Mouse (Mus musculus) urinary bladder, adult 2 months (tissue): ENCODE measurements around the gene Ddx42. TPM values are rescaled to one million over a fixed set of nuclear protein-coding genes. Genes with fewer than 3 reads are reported as not detected.
A peak's percentile ranks its signal among the peaks of the same experiment; 100 is the strongest.
"Not testable (repeated sequence)": the region's sequence is repeated elsewhere in the genome, so short reads cannot be mapped to it uniquely, and the experiment has no call there.

Experiments
- DNase-seq: peaks from one replicate; pipeline ENCODE4 v3.0.0; 2022; ENCODE audit warnings: low spot score
- polyA plus RNA-seq: library from polyadenylated mRNA; depleted of rRNA; stranded (reverse); fragments of >200 nt; gene quantifications from 2 replicates; pipeline ENCODE4 v1.2.3, GENCODE M21; 2012; rRNA removed

The Ddx42 gene
- 29.2 and 34.3 TPM in 2 replicates for polyA plus RNA-seq

GRCm38 (mm10) chr11:106216730-106217490, at the start of gene Ddx42:
TSS of gene Ddx42 (plus strand) at chr11:106216926.
- peak; percentile 79 for DNase-seq

- no peak for DNase-seq
Measured at GRCm38 (mm10) chr11:106167435-106167834, 49.3 kb upstream of the Ddx42 start.

- DNase-seq = no peak
Measured at GRCm38 (mm10) chr11:106170807-106171206, 45.9 kb upstream of the Ddx42 start.

GRCm38 (mm10) chr11:106173228-106173627, 43.5 kb upstream of the Ddx42 start:
- no peak for DNase-seq

- DNase-seq = no peak
Measured at GRCm38 (mm10) chr11:106174372-106174771, 42.4 kb upstream of the Ddx42 start.

GRCm38 (mm10) chr11:106175081-106175480, 41.6 kb upstream of the Ddx42 start:
- no peak for DNase-seq

- DNase-seq = no peak
Measured at GRCm38 (mm10) chr11:106176372-106176771, 40.4 kb upstream of the Ddx42 start.

GRCm38 (mm10) chr11:106178036-106178782, 38.5 kb upstream of the Ddx42 start:
- no peak for DNase-seq

- no peak for DNase-seq
Measured at GRCm38 (mm10) chr11:106179711-106180448, 36.8 kb upstream of the Ddx42 start.

- no peak for DNase-seq
Measured at GRCm38 (mm10) chr11:106180449-106180801, 36.3 kb upstream of the Ddx42 start.

- no peak for DNase-seq
Measured at GRCm38 (mm10) chr11:106187326-106187725, 29.4 kb upstream of the Ddx42 start.

GRCm38 (mm10) chr11:106191716-106192115, 25.0 kb upstream of the Ddx42 start:
- no peak for DNase-seq

- no peak for DNase-seq
Measured at GRCm38 (mm10) chr11:106192241-106192640, 24.5 kb upstream of the Ddx42 start.

GRCm38 (mm10) chr11:106192657-106193370, 23.9 kb upstream of the Ddx42 start:
- DNase-seq = no peak

- DNase-seq = peak; percentile 85
Measured at GRCm38 (mm10) chr11:106193371-106194154, 23.2 kb upstream of the Ddx42 start.

GRCm38 (mm10) chr11:106194155-106194541, 22.6 kb upstream of the Ddx42 start:
- no peak for DNase-seq

- no peak for DNase-seq
Measured at GRCm38 (mm10) chr11:106194891-106195290, 21.8 kb upstream of the Ddx42 start.

- DNase-seq = no peak
Measured at GRCm38 (mm10) chr11:106195341-106195740, 21.4 kb upstream of the Ddx42 start.

- DNase-seq = no peak
Measured at GRCm38 (mm10) chr11:106198277-106198676, 18.4 kb upstream of the Ddx42 start.

GRCm38 (mm10) chr11:106199997-106200396, 16.7 kb upstream of the Ddx42 start:
- not testable (repeated sequence) for DNase-seq

GRCm38 (mm10) chr11:106200756-106201155, 16.0 kb upstream of the Ddx42 start:
- DNase-seq = no peak
